In genomic region chr4:49407957-49408356, GRCm38 (mm10) we compare ENCODE assay signal across 27 mouse cellular contexts. TPM values are rescaled to one million over a fixed set of nuclear protein-coding genes. Genes with fewer than 3 reads are reported as not detected.
"Had no signal": no experiment of that assay in that cellular context is flagged by ENCODE, and none has a peak within 500 bp of the region (broad histone marks: within the 10 kb centered on the region; RNA-seq: fewer than 3 reads in every experiment).

Acnat2 (minus strand) TSS chr4:49408151.

RNA-seq across cellular contexts. Expression of gene Acnat2, which starts in this region (rescaled TPM):
- total RNA-seq: common myeloid progenitor, adult 5-6 weeks; forebrain, postnatal 0 days; gastrocnemius, adult 2 months; gastrocnemius, adult 8-10 months; gastrocnemius, postnatal 10 days; gastrocnemius, postnatal 14 days; gastrocnemius, postnatal 25 days; gastrocnemius, postnatal 36 days; gastrocnemius, postnatal 4 days; granulocyte monocyte progenitor cell, adult 5-6 weeks; heart, adult 18-20 months; heart, adult 2 months had no signal
- polyA plus RNA-seq: cortical plate, adult 2 months; embryonic facial prominence, embryonic 10.5 days; embryonic facial prominence, embryonic 11.5 days; embryonic facial prominence, embryonic 13.5 days; embryonic facial prominence, embryonic 14.5 days; embryonic facial prominence, embryonic 15.5 days; erythroblast, embryonic 14.5 days; forebrain, embryonic 10.5 days; forebrain, embryonic 11.5 days; forebrain, embryonic 12.5 days; forebrain, embryonic 13.5 days; forebrain, embryonic 14.5 days; forebrain, embryonic 15.5 days; forebrain, embryonic 16.5 days; forebrain, postnatal 0 days; frontal cortex, adult 2 months; heart, adult 2 months had no signal
